Mouse (Mus musculus) liver, embryonic 12.5 days (tissue): ENCODE results near the gene Smbd1. TPM values are rescaled to one million over a fixed set of nuclear protein-coding genes. Genes with fewer than 3 reads are reported as not detected.
A peak's percentile ranks its signal among the peaks of the same experiment; 100 is the strongest.

Experiments used
- ATAC-seq: fragments of 200-750 bp; cut with Nextera tagmentation; 2 replicates; pipeline ENCODE4 v1.8.0; 2017; ENCODE audit warnings: moderate number of reproducible peaks, mild to moderate bottlenecking, moderate library complexity
- H3K27ac ChIP-seq: fragments of 300-500 bp; sonication (generic); 2 replicates; pipeline ENCODE4 v1.5.1; 2016; ENCODE audit warnings: mild to moderate bottlenecking
- H3K27me3 ChIP-seq: fragments of 300-500 bp; sonication (generic); replicated peaks from 2 replicates; pipeline ENCODE4 v1.6.1; 2016; ENCODE audit warnings: mild to moderate bottlenecking, moderate library complexity
- H3K36me3 ChIP-seq: fragments of 300-500 bp; sonication (generic); 2 replicates; pipeline ENCODE4 v1.6.1; 2016; ENCODE audit warnings: mild to moderate bottlenecking, moderate library complexity
- H3K4me1 ChIP-seq: fragments of 300-500 bp; sonication (generic); 2 replicates; pipeline ENCODE4 v1.6.1; 2016
- H3K4me2 ChIP-seq: fragments of 300-500 bp; sonication (generic); 2 replicates; pipeline ENCODE4 v1.6.1; 2016; ENCODE audit warnings: mild to moderate bottlenecking, moderate library complexity
- H3K4me3 ChIP-seq: fragments of 300-500 bp; sonication (generic); 2 replicates; pipeline ENCODE4 v1.5.1; 2016; ENCODE audit warnings: mild to moderate bottlenecking, moderate library complexity
- H3K9ac ChIP-seq: fragments of 300-500 bp; sonication (generic); 2 replicates; pipeline ENCODE4 v1.6.1; 2016; ENCODE audit warnings: mild to moderate bottlenecking, moderate library complexity
- H3K9me3 ChIP-seq: fragments of 300-500 bp; sonication (generic); replicated peaks from 2 replicates; pipeline ENCODE4 v1.6.1; 2016; ENCODE audit warnings: mild to moderate bottlenecking, moderate library complexity
- WGBS: fragments of 180-500 bp; shearing (Covaris S2); methylation state at CpG from one replicate; pipeline ENCODE4 v1.1.7; 2016; ENCODE audit not compliant: insufficient replicate concordance; 5-methylcytosine and 5-hydroxymethylcytosine counted together
- polyA plus RNA-seq: library from polyadenylated mRNA; unstranded; fragments of >200 nt; fragmentation: Nextera tagmentation; extraction: Ambion mirVana; gene quantifications from 2 replicates; pipeline ENCODE4 v1.2.1, GENCODE M21; 2016

The Smbd1 gene
- polyA plus RNA-seq: not detected in 2 replicates

- H3K4me1 ChIP-seq: peaks cover 29% of the 10 kb centered on the region
- H3K36me3 ChIP-seq: no peaks in the 10 kb centered on the region
- no peak within 1 kb of the TSS for H3K4me3 ChIP-seq
- no peak within 1 kb of the TSS for H3K9ac ChIP-seq
- H3K9me3 ChIP-seq: no peaks in the 10 kb centered on the region
- H3K4me2 ChIP-seq: no peak within 1 kb of the TSS
- WGBS: 64% methylated on average over 4 of the region's 4 CpGs
- peaks cover 10% of the 10 kb centered on the region for H3K27me3 ChIP-seq
- no peak within 1 kb of the TSS for H3K27ac ChIP-seq
- ATAC-seq: no peak
These were observed at the start of gene Smbd1 for GRCm38 (mm10) chr16:32810321-32810720. Smbd1 (minus strand) TSS chr16:32810477.

- no peak for ATAC-seq
- H3K4me3 ChIP-seq: no peak overlapping the region
These were observed 48.7 kb upstream of the Smbd1 start for GRCm38 (mm10) chr16:32858771-32859636.

GRCm38 (mm10) chr16:32858356-32858755 is 48.1 kb upstream of the Smbd1 start:
- H3K27ac ChIP-seq: no peak overlapping the region
- 56% methylated on average over 4 of the region's 4 CpGs for WGBS
- peaks cover 21% of the 10 kb centered on the region for H3K4me1 ChIP-seq
- H3K36me3 ChIP-seq: peaks cover 9% of the 10 kb centered on the region; the same call in 1 of the 2 replicates
- no peak overlapping the region for H3K4me2 ChIP-seq
- H3K27me3 ChIP-seq: no peaks in the 10 kb centered on the region
- H3K9me3 ChIP-seq: no peaks in the 10 kb centered on the region
- ATAC-seq: no peak
- H3K9ac ChIP-seq: no peak overlapping the region
- H3K4me3 ChIP-seq: no peak overlapping the region

More at GRCm38 (mm10) chr16:32858771-32859636, 48.7 kb upstream of the Smbd1 start:
- Histone ChIP-seq H3K9ac (no peak overlapping the region), H3K36me3 (peaks cover 9% of the 10 kb centered on the region; the same call in 1 of the 2 replicates), H3K4me1 (peaks cover 16% of the 10 kb centered on the region), H3K4me2 (no peak overlapping the region), H3K9me3 (no peaks in the 10 kb centered on the region), H3K27me3 (no peaks in the 10 kb centered on the region), H3K27ac (no peak overlapping the region)
- WGBS: 58% methylated on average over 12 of the region's 12 CpGs

- Histone ChIP-seq H3K4me3 (no peak overlapping the region), H3K4me1 (peaks cover 23% of the 10 kb centered on the region), H3K9me3 (no peaks in the 10 kb centered on the region), H3K9ac (no peak overlapping the region), H3K27me3 (no peaks in the 10 kb centered on the region), H3K36me3 (peaks cover 9% of the 10 kb centered on the region; the same call in 1 of the 2 replicates), H3K27ac (no peak overlapping the region), H3K4me2 (no peak overlapping the region)
- 77% methylated on average over 3 of the region's 3 CpGs for WGBS
- no peak for ATAC-seq
These were observed 46.5 kb upstream of the Smbd1 start for GRCm38 (mm10) chr16:32856751-32857150.

GRCm38 (mm10) chr16:32854050-32854571 is 43.8 kb upstream of the Smbd1 start:
- 13% methylated on average over 2 of the region's 2 CpGs for WGBS
- Histone ChIP-seq H3K27ac (peak overlapping the region; percentile 8; the same call in 1 of the 2 replicates), H3K9ac (no peak overlapping the region)

DNA sequence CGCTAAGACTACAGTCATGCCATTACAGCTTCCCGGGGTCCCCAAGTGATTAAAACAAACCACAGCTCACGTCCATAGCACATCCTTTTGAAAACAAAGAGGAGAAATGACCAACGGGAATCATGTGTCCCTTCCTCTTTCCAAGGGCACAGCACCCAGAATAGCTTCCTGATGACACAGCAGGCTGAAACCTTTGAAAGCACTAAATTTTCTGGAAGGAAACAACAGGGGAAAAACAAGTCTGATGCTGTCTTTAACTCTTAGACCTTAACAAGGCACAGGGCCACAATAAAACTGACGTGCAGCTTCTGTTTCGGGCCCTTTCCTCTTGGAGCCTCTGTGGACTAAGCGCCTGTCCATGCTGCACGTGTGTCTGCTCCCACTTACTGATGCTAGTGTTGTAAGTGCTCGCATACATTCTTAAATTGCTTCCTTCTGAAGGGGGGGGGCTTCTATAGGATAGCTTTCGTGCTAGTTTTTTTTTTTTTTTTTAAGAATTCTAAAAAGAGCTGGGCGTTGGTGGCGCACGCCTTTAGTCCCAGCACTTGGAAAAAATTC is 43.3 kb upstream of the Smbd1 start:
- no peak overlapping the region for H3K4me3 ChIP-seq
- no peak overlapping the region for H3K4me2 ChIP-seq
- peaks cover 20% of the 10 kb centered on the region for H3K4me1 ChIP-seq
- no peak for ATAC-seq
- H3K27ac ChIP-seq: no peak overlapping the region; the same call in 1 of the 2 replicates
- H3K9me3 ChIP-seq: no peaks in the 10 kb centered on the region
- H3K36me3 ChIP-seq: peaks cover 9% of the 10 kb centered on the region
- 50% methylated on average over 13 of the region's 13 CpGs for WGBS
- H3K9ac ChIP-seq: no peak overlapping the region
- H3K27me3 ChIP-seq: no peaks in the 10 kb centered on the region

More at GRCm38 (mm10) chr16:32854050-32854571, 43.8 kb upstream of the Smbd1 start:
- no peak for ATAC-seq
- Histone ChIP-seq H3K4me1 (peaks cover 23% of the 10 kb centered on the region), H3K4me2 (0 out of 2 replicates have a peak overlapping the region, but pooled peaks have one; percentile 13), H3K9me3 (no peaks in the 10 kb centered on the region), H3K27me3 (no peaks in the 10 kb centered on the region), H3K4me3 (no peak overlapping the region), H3K36me3 (peaks cover 5% of the 10 kb centered on the region)

- peaks cover 9% of the 10 kb centered on the region for H3K4me1 ChIP-seq
- no peak overlapping the region for H3K4me2 ChIP-seq
- H3K9ac ChIP-seq: no peak overlapping the region
- no peak overlapping the region for H3K4me3 ChIP-seq
- no peaks in the 10 kb centered on the region for H3K27me3 ChIP-seq
- no peaks in the 10 kb centered on the region for H3K9me3 ChIP-seq
- ATAC-seq: no peak
- peaks cover 45% of the 10 kb centered on the region for H3K36me3 ChIP-seq
- WGBS: 77% methylated on average over 11 of the region's 11 CpGs
- H3K27ac ChIP-seq: no peak overlapping the region
These were observed 39.0 kb upstream of the Smbd1 start for GRCm38 (mm10) chr16:32849042-32849830.

DNA sequence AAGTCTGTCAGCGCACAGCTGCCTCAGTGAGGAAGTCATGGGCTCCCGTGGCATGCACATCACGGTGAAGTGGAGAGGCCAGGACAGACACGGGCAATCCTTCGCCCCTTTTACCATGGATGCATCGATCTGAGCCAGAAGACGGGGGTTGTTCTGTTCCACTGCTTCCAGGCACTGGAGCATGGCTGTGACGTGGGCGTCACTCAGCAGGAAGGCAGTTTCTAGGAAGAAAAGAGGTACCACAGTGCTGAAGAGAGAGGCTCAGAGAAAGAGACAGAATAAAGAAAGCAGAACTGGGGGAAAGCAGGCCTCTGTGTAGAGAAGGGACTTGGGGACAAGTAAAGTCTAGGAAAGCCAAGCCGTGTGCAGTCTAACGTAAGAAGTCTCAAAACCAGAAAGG is 36.8 kb upstream of the Smbd1 start:
- Histone ChIP-seq H3K4me2 (no peak overlapping the region), H3K4me1 (no peaks in the 10 kb centered on the region), H3K27ac (no peak overlapping the region), H3K27me3 (no peaks in the 10 kb centered on the region), H3K4me3 (no peak overlapping the region), H3K9ac (no peak overlapping the region), H3K36me3 (peaks cover 61% of the 10 kb centered on the region), H3K9me3 (no peaks in the 10 kb centered on the region)
- WGBS: 85% methylated on average over 11 of the region's 11 CpGs
- ATAC-seq: no peak

DNA sequence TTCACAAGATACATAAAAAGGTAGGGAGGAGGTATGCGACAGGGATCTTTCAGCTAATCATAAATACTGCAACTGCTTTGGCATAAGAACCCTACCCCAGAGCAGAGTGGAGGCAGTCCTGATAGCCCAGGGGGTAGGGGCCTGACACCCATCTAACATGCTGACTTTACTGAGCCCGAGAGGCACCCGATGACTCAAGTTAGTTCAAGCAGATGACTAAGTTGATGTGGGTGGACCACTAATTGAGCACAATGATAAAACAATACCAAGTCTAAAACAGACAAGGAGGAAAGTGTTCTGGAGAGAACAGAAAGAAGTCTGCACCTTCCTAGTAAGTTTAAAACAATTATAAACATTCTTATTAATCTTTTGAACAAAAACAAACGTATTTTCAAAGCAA is 21.2 kb upstream of the Smbd1 start:
- H3K27me3 ChIP-seq: no peaks in the 10 kb centered on the region
- ATAC-seq: no peak
- WGBS: 75% methylated on average over 4 of the region's 4 CpGs
- no peaks in the 10 kb centered on the region for H3K9me3 ChIP-seq
- peaks cover 44% of the 10 kb centered on the region for H3K36me3 ChIP-seq
- no peak overlapping the region for H3K4me3 ChIP-seq
- H3K9ac ChIP-seq: no peak overlapping the region
- H3K4me1 ChIP-seq: no peaks in the 10 kb centered on the region
- H3K4me2 ChIP-seq: no peak overlapping the region
- H3K27ac ChIP-seq: no peak overlapping the region

DNA sequence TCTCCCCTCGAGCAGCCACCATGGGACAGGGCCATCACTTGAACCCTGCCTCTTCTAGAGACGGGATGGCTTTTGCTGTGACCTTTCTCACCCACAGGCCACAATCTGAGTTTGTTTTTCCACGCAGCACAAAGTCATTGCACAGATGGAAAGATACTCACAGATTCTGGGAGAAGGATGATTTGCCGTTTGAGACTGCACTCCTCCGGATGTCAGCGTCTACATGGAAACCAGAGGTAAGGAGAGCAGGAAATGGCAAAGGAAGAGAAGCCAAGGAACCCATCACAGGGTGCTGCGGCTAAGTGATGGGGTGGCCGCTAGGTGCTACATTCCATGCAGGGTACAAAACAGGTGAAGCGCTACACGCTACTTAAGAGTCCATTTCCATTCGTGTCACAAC is 18.8 kb upstream of the Smbd1 start:
- Histone ChIP-seq H3K36me3 (peaks cover 48% of the 10 kb centered on the region), H3K4me2 (no peak overlapping the region), H3K27ac (no peak overlapping the region), H3K27me3 (no peaks in the 10 kb centered on the region), H3K9me3 (no peaks in the 10 kb centered on the region), H3K4me1 (no peaks in the 10 kb centered on the region), H3K4me3 (no peak overlapping the region), H3K9ac (no peak overlapping the region)
- WGBS: 85% methylated on average over 11 of the region's 11 CpGs
- ATAC-seq: no peak

- Histone ChIP-seq H3K27ac (no peak overlapping the region), H3K9ac (no peak overlapping the region), H3K36me3 (peaks cover 47% of the 10 kb centered on the region), H3K4me3 (no peak overlapping the region), H3K4me2 (no peak overlapping the region), H3K9me3 (no peaks in the 10 kb centered on the region), H3K27me3 (no peaks in the 10 kb centered on the region), H3K4me1 (peaks cover 8% of the 10 kb centered on the region; the same call in 1 of the 2 replicates)
- ATAC-seq: no peak
- 91% methylated on average over 11 of the region's 11 CpGs for WGBS
These were observed 16.2 kb upstream of the Smbd1 start for GRCm38 (mm10) chr16:32826521-32826920.
